Mouse (Mus musculus): ENCODE measurements around the gene Nrl. TPM values are rescaled to one million over a fixed set of nuclear protein-coding genes. Genes with fewer than 3 reads are reported as not detected.

Gene Nrl
- polyA plus RNA-seq, 1 experiment from 2014 or later = not detected

DNA sequence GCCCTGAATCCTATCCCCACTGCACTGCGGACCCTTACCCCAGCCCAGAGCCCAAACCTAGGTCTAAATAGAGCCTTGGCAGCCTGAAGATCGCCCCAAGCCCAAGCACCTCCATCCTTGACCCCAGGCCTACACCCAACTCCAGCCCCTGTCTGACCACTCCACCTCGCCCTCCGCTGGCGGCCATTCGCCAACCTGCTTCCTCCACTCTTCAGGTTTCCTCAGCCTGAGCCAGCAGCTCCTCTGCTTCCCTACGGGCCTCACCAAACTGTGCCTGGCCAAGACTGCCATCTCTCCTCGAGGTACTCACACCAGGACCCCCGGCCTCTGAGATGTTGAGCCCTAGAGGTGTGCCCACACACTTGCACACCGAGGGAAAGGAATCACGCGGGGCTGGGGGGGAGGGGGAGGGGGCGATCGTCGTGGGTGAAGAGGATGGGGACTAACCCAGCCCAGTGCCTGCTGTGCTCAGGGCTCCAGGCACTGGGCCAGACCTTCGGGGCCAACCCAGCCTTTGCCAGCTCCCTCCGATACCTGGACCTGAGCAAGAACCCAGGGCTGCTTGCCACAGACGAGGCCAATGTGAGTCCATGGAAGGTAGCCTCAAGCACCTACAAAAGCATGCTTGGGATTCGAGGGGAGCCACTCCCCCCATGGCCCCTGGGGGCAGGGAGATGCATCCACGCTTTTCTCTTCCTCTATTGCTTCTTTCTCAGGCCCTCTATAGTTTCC lies 29.1 kb downstream of the Nrl start:
- Histone ChIP-seq H3K27me3 (ENCODE audit: insufficient read depth, poor library complexity, severe bottlenecking) (peaks cover 45% of the 10 kb centered on the region), H3K4me1 (peaks cover 47% of the 10 kb centered on the region), H3K9me3 (no peaks in the 10 kb centered on the region; the same call in 1 of the 2 replicates), H3K4me3 (0 out of 2 replicates have a peak overlapping the region, but pooled peaks have one; percentile 13), H3K36me3 (0 out of 2 replicates have a peak, but pooled peaks cover 3% of the 10 kb centered on the region), H3K27ac (peak overlapping the region; percentile 32; the same call in 1 of the 2 replicates)
- no peak for DNase-seq (ENCODE audit: low spot score)
- 71% methylated on average over 20 of the region's 20 CpGs for WGBS

- Histone ChIP-seq H3K27me3 (ENCODE audit: insufficient read depth, poor library complexity, severe bottlenecking) (peaks cover 28% of the 10 kb centered on the region), H3K9me3 (no peaks in the 10 kb centered on the region; the same call in 1 of the 2 replicates), H3K4me3 (peak overlapping the region; percentile 86; the same call in 1 of the 2 replicates), H3K36me3 (peaks cover 8% of the 10 kb centered on the region; the same call in 1 of the 2 replicates), H3K4me1 (peaks cover 48% of the 10 kb centered on the region), H3K27ac (peak overlapping the region; percentile 87; the same call in 1 of the 2 replicates)
- 27% methylated on average over 3 of the region's 3 CpGs for WGBS
- DNase-seq (ENCODE audit: low spot score) = no peak
Measured at GRCm38 (mm10) chr14:55492103-55492502, 32.7 kb downstream of the Nrl start.

- Histone ChIP-seq H3K9me3 (no peaks in the 10 kb centered on the region; the same call in 1 of the 2 replicates), H3K4me1 (peaks cover 40% of the 10 kb centered on the region), H3K27me3 (ENCODE audit: insufficient read depth, poor library complexity, severe bottlenecking) (peaks cover 28% of the 10 kb centered on the region), H3K36me3 (peaks cover 13% of the 10 kb centered on the region), H3K4me3 (peak overlapping the region; percentile 86), H3K27ac (peak overlapping the region; percentile 87)
- peak; percentile 94 for DNase-seq (ENCODE audit: low spot score)
- WGBS = under 1% methylated on average over 30 of the region's 30 CpGs
Measured at GRCm38 (mm10) chr14:55491291-55491833, 33.4 kb downstream of the Nrl start.

GRCm38 (mm10) chr14:55490361-55491201 lies 34.2 kb downstream of the Nrl start, which contains the start of gene Carmil3:
Carmil3 (plus strand) TSS chr14:55490651.
- H3K27me3 ChIP-seq (ENCODE audit: insufficient read depth, poor library complexity, severe bottlenecking) = peaks cover 25% of the 10 kb centered on the region
- DNase-seq (ENCODE audit: low spot score) = peak; percentile 87
- no peaks in the 10 kb centered on the region; the same call in 1 of the 2 replicates for H3K9me3 ChIP-seq
- peaks cover 32% of the 10 kb centered on the region for H3K4me1 ChIP-seq
- whole genome bisulfite sequencing = under 1% methylated on average over 67 of the region's 68 CpGs
- peaks cover 21% of the 10 kb centered on the region for H3K36me3 ChIP-seq
- peak within 1 kb of the TSS; percentile 86 for H3K4me3 ChIP-seq
- peak within 1 kb of the TSS; percentile 87 for H3K27ac ChIP-seq

GRCm38 (mm10) chr14:55486836-55487235 lies 37.9 kb downstream of the Nrl start:
- Histone ChIP-seq H3K4me3 (no peak overlapping the region), H3K27me3 (ENCODE audit: insufficient read depth, poor library complexity, severe bottlenecking) (peaks cover 5% of the 10 kb centered on the region; the same call in 1 of the 2 replicates), H3K36me3 (peaks cover 23% of the 10 kb centered on the region), H3K27ac (no peak overlapping the region), H3K4me1 (peaks cover 19% of the 10 kb centered on the region), H3K9me3 (no peaks in the 10 kb centered on the region)
- no peak for DNase-seq (ENCODE audit: low spot score)
- 80% methylated on average over 8 of the region's 8 CpGs for WGBS

DNA sequence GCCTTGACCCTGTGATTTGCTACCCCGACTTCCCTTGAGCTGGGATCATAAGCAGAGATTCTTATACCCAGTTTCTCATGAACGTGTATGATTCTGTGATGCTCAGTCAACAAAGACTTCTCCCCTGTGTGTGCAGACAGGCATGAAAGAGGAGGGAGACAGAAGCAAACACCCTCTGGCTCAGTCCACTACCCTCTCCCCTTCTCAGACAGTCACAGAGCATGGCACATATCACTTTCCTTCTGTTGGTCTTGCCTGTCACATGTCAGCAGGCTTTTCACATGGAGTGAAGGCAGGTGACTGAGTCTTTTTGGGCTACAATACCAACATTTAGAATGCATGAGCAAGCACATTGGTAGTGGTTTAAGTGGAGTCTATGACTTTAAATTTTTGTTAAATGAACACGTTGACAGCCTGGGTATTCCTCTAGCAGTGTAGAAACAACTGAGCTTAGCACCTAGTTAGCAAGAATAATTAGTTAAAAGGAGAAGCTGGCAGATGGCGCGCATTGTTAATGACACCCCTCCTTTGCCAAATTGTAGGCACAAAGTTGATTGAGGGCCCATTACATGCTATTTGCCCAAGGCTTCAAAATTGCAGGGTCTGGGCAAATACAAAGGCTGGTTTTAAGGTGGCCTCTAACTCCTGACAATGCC lies 40.2 kb downstream of the Nrl start:
- DNase-seq (ENCODE audit: low spot score) = no peak
- WGBS = 74% methylated on average over 5 of the region's 5 CpGs
- H3K4me3 ChIP-seq = no peak overlapping the region
- no peak overlapping the region for H3K27ac ChIP-seq
- no peaks in the 10 kb centered on the region for H3K9me3 ChIP-seq
- peaks cover 34% of the 10 kb centered on the region for H3K36me3 ChIP-seq
- H3K27me3 ChIP-seq (ENCODE audit: insufficient read depth, poor library complexity, severe bottlenecking) = no peaks in the 10 kb centered on the region
- H3K4me1 ChIP-seq = peaks cover 4% of the 10 kb centered on the region; the same call in 1 of the 2 replicates

- H3K4me3 ChIP-seq = peak overlapping the region; percentile 76; the same call in 1 of the 2 replicates
Measured at GRCm38 (mm10) chr14:55479629-55480028, 45.2 kb downstream of the Nrl start.

DNA sequence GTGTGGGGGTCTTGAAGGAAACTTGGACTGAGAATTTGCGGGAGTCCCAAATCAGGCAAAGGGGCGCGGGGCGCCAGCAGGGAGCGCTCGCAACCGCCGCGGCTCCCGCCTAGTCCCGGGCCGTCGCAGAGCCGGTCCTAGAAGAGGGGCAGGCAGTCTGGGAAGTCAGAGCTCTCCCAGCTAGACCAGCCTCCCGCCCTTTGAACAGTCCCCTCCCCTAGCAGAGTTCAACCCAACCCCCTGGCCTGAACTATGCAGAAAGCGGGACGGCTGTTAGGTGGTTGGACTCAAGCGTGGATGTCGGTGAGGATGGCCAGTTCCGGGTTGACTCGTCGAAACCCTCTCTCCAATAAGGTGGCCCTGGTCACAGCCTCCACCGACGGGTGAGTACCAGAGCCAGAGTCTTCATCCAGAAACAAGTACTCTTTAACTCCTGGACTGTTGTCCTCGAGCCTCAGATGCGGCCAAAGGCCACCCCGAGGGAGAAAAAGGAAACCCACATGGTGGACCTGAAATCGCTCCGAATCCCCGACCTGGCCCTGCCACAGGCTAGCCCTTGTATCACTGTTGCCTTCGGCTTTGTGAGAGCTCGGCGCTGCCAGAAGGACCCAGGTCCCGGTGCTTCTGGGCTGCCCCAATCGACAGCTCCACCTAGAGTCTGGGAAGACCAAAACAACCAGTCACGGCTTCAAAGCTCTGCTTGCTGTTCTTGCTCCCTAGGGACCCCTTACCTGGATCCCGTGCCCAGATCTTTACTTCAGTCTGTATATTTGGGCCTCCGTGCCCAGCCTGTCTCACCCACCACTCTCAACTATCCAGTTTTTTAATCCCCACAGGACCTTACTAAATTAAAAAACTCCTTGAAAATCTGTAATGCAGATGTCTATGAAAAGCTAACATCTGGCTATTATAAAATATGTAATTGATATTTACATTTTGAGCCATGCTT lies 45.9 kb downstream of the Nrl start, which contains the start of gene Dhrs4:
Gene Dhrs4 (plus strand): TSS at position 108 of the 949 bp plus-strand sequence.
- Histone ChIP-seq H3K27me3 (ENCODE audit: insufficient read depth, poor library complexity, severe bottlenecking) (no peaks in the 10 kb centered on the region), H3K4me3 (peak within 1 kb of the TSS; percentile 76), H3K4me1 (peaks cover 13% of the 10 kb centered on the region; the same call in 1 of the 2 replicates), H3K27ac (peak within 1 kb of the TSS; percentile 94), H3K36me3 (peaks cover 12% of the 10 kb centered on the region; the same call in 1 of the 2 replicates), H3K9me3 (no peaks in the 10 kb centered on the region)
- 1% methylated on average over 38 of the region's 38 CpGs for WGBS
- peak; percentile 92 for DNase-seq (ENCODE audit: low spot score)

More at GRCm38 (mm10) chr14:55479629-55480028, 45.2 kb downstream of the Nrl start:
- Histone ChIP-seq H3K36me3 (peaks cover 12% of the 10 kb centered on the region; the same call in 1 of the 2 replicates), H3K4me1 (peaks cover 13% of the 10 kb centered on the region; the same call in 1 of the 2 replicates), H3K27ac (no peak overlapping the region), H3K27me3 (ENCODE audit: insufficient read depth, poor library complexity, severe bottlenecking) (no peaks in the 10 kb centered on the region), H3K9me3 (no peaks in the 10 kb centered on the region)
- WGBS = 89% methylated on average over 10 of the region's 10 CpGs
- no peak for DNase-seq (ENCODE audit: low spot score)

DNA sequence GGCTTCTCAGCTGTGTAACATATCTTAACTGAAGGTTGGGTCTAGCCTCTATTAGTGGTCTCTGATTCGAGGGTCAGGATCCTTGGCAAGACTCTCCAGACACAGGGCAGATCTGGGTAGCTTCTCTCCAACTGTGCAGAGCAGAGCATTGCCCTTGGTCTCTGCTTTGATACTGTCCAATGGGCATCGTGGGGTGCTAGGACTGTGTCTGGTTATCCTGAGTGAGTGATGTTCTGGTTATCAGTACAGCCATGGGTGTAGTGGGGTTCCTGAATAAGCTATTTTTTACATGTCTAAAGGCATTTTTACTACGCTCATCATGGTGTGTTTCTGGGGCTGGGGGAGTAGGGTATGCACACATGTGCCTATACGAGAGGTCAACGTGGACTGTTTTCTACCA lies 47.0 kb downstream of the Nrl start:
- DNase-seq (ENCODE audit: low spot score) = no peak
- Histone ChIP-seq H3K4me1 (peaks cover 13% of the 10 kb centered on the region; the same call in 1 of the 2 replicates), H3K27me3 (ENCODE audit: insufficient read depth, poor library complexity, severe bottlenecking) (no peaks in the 10 kb centered on the region), H3K9me3 (no peaks in the 10 kb centered on the region), H3K4me3 (peak overlapping the region; percentile 76), H3K36me3 (peaks cover 12% of the 10 kb centered on the region; the same call in 1 of the 2 replicates), H3K27ac (no peak overlapping the region)
- 64% methylated on average over 5 of the region's 5 CpGs for WGBS

DNA sequence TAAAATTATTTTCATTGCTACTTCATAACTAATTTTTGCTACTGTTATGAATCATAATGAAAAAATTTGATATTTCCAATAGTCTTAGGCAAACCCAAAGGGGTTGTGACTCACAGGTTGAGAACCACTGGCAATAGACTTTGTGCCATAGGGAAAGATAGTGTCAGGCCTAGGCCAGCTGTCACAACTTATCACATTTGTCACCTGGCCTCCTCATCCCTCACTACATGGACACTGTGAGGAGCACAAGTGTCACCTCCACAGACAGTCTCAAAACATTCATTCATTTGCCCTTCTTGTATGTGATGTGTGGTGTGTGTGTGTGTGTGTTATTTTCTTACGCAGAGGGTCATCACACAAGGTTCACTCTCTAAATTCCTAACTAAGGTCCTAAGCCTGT lies 47.4 kb downstream of the Nrl start:
- H3K27ac ChIP-seq = no peak overlapping the region
- no peaks in the 10 kb centered on the region for H3K27me3 ChIP-seq (ENCODE audit: insufficient read depth, poor library complexity, severe bottlenecking)
- peaks cover 12% of the 10 kb centered on the region; the same call in 1 of the 2 replicates for H3K36me3 ChIP-seq
- 100% methylated on average over 1 of the region's 1 CpGs for WGBS
- no peak for DNase-seq (ENCODE audit: low spot score)
- H3K4me1 ChIP-seq = peaks cover 13% of the 10 kb centered on the region; the same call in 1 of the 2 replicates
- H3K4me3 ChIP-seq = no peak overlapping the region
- H3K9me3 ChIP-seq = no peaks in the 10 kb centered on the region

DNA sequence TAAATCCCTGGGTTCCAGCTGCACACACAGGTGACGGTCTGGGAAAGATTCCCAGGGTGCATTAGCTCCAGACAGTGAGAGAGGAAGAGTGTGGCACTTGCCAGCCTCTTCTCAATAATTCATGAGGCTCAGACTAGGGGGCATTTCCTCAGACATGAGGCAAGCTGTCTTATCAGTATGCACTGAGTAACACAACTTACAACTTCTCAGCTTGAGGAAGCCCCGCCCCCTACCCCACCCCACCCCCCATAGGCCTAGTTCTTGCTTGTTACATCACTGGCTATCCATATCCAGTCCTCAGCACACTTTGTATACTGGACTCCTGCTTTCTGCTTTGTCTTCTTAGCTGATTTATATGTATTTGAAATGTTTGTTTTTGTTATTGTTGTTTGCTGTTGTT lies 49.1 kb downstream of the Nrl start:
- no peaks in the 10 kb centered on the region for H3K9me3 ChIP-seq
- no peak for DNase-seq (ENCODE audit: low spot score)
- H3K4me1 ChIP-seq = peaks cover 20% of the 10 kb centered on the region; the same call in 1 of the 2 replicates
- H3K27ac ChIP-seq = no peak overlapping the region
- H3K4me3 ChIP-seq = no peak overlapping the region
- no peaks in the 10 kb centered on the region for H3K27me3 ChIP-seq (ENCODE audit: insufficient read depth, poor library complexity, severe bottlenecking)
- 52% methylated on average over 2 of the region's 2 CpGs for WGBS
- H3K36me3 ChIP-seq = peaks cover under 1% of the 10 kb centered on the region; the same call in 1 of the 2 replicates

All from heart, embryonic 10.5 days (tissue).